Mouse (Mus musculus) left cerebral cortex, postnatal 25 days (tissue): Measurements from ENCODE around the gene Plxnb1. TPM values are rescaled to one million over a fixed set of nuclear protein-coding genes. Genes with fewer than 3 reads are reported as not detected.

Experiments
- DNase-seq, 2 experiments: peaks; one replicate each; pipeline ENCODE4 v3.0.0; 2022; ENCODE audit warnings: low spot score in 2 of 2, mixed read lengths in 1 of 2
- intact Hi-C: fragments of 180-260 bp; cut with DNase I; formaldehyde crosslinking; loops from one replicate; pipeline ENCODE4 v1.15.1; 2025
- total RNA-seq, 2 experiments: library from RNA; stranded (reverse); gene quantifications; 2 replicates each; pipeline ENCODE4 v1.2.3; 2021

Gene Plxnb1
- total RNA-seq, result 10 to 100 TPM; 66.3 to 69.9 TPM

DNA sequence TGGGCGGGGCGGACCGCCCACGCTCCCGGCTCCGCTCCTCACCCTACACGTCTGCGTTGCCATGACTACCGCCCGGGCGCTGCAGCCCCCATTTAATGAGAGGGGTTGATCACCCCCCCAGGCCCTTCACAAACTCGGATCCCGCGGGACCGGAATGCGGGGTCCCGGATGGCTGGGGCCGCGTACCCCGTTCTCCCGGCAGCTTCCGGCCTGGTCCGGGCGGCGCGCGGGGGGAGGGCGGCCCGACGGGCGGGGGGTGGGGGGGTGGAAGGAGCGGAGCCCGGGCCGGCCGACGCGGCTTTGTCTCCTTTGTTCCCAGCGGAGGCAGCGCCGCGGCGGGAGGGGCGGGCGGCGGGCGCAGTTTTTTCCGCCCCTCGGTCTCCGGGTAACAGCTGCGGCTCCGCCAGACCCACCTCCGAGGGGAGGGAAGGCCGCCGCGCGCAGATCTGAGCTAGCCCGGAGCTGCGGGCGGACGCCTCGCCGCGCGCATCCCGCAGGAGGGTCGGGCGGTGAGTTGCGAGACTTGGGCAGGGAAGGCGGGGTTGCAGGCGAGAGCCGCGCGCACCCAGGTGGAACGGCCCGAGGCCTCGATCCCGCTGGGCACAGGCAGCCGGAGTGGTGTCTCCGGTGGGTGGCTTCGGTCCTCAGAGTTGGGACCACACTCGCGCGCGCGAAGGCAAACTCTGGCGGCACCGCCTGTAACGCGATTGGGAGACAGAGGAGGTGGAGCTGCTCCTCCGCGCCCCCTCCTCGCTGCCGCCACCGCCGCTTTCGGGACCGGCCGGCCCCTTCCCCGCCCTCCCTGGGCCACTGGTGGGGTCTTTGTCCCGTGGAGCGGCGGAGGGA, at the start of gene Plxnb1:
Plxnb1 (plus strand) TSS at position 253 of the 846 bp plus-strand sequence.
- intact Hi-C loops, result no loop called here
- DNase-seq, result peak; percentile 62 to 68

DNA sequence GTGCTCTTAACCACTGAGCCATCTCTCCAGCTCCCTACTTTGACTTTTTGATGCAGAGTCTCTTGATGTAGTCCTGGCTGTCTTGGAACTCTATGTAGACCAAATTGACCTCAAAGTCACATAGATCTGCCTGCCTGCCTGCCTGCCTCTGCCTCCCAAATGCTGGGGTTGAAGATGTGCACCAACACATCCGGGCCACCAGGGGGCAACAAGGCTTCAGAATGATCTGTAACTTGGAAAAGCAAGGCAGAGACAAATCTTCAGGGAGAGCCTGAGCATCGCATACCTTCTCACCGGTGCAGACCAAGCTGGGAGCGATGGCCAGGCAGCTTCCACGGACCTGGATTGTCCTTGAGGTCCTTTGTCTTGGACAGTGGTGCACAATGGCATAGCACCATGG, 48.9 kb upstream of the Plxnb1 start:
- DNase-seq, result no peak
- intact Hi-C loops, result no loop called here

DNA sequence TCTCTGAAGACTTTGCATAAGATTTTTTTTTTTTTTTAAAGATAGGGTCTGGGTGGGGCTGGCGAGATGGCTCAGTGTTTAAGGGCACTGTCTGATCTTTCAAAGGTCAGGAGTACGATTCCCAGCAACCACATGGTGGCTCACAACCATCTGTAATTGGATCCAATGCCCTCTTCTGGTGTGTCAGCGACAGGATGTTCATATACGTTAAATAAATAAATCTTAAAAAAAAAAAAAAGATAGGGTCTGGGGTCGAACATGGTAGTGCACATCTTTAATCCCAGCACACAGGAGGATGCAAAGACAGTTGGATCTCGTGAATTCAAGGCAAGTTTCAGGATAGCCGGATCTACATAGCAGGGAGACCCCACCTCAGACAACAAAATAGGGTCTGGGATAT, 45.9 kb upstream of the Plxnb1 start:
- intact Hi-C loops, result no loop called here
- no peak for DNase-seq

DNA sequence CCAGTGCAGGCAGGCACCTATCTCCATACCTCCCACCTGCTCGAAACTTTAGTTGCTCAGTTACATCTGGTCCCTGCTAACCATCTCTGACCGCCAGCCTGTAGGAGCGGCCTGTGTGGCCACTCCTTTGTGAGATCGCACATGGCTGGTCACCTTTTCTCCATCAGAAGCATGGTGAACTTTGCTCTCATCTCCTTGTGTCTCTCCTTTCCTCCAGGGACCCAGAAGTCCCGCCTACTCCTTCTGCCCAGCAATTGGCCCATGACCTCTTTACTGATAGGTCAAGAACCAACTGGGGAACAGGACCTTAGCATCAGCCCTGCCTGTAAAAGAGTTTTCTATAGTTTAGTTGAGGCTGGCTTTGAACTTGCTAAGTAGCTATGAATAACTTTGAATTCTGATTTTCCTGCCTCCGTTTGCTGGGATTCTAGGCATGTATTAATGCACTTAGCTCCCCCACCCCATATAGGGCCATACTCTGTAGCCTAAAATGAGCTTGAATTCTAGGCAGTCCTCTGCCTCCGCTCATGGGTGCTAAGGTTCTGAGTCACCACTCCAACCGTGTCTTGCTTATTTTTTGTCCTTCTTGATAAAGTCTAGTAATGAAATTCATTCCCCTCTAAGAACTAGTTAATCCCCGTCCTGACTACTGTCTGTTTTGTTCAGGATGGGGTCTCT, 45.1 kb upstream of the Plxnb1 start:
- intact Hi-C loops, result no loop called here
- no peak for DNase-seq

DNA sequence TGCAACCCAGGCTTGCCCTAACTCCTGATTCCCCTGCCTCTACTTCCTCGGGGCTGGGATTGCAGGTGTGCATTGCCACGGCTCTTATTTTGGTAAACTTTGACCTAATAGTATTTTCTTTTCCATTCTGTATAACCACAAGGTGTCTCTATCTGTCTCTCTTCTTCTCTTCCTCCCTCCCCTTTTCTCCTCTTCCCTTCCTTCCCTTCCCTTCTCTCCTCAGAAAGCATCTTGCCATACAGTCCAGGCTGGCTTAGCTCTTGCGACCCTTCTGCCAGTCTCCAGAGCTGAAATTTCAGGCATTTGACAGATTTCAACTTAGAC, 44.6 kb upstream of the Plxnb1 start:
- DNase-seq, result no peak
- intact Hi-C loops, result no loop called here

DNA sequence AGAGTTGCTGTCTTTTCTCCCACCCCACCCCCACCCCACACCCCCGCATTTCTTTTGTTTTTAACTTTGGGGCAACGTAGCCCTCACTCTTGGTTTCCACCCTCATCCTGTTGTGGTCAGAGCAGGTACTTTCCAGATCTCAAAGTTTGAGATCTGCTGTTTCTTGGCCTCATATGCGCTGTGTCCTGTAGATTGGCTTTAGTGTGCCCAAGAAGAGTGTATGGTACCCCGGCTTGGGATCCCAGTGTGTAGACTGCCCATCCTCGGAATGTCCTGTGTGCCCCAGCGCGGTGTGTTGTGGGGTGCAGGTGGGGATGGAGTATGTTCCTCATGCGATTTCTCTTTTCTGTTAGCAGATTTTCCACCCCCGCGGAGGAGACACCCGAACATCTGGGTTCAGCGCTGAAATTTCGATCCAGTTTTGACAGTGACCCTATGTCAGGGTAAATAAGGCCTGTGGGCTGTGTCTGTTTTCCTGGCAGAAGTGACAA, 44.1 kb upstream of the Plxnb1 start:
- intact Hi-C loops, result no loop called here
- DNase-seq, result no peak

DNA sequence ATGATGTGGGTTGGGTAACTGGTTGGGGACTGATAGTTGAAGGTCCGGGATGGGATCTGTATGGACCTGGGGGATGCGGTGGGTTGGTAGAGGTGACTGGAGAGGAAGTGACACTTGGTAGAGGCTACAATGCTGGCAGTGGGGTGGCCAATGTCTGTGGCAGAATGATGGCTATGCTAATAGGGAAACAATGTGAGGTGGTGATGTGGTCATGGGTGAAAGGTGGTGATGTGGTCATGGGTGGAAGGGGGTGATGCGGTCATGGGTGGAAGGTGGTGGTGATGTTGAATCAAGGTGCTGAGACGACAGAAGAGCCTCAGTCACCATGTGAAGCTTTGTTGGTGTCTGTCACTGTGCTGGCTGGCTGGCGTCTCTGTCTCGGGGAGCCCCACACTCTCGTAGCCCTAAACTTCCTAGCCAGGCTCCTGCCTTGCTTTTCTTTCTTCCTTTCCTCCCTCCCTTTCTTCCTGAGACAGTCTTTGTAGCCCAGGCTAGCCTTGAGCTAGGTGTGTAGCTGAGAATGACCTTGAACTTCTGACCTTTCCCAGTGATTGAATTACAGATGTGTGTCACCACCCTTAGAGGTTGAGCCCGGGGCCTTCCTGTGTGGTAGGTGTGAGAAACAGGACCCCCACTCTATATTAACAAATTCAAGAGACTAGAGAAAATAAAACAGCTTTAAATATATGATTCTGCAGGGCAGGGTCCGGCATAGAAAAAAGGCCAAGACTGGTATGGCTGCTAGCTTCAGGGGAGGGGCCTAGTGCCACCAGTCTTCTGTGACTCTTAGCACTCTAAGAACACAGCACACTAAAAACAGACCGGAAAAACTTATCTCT, 43.3 kb upstream of the Plxnb1 start:
- no peak for DNase-seq
- intact Hi-C loops, result no loop called here

DNA sequence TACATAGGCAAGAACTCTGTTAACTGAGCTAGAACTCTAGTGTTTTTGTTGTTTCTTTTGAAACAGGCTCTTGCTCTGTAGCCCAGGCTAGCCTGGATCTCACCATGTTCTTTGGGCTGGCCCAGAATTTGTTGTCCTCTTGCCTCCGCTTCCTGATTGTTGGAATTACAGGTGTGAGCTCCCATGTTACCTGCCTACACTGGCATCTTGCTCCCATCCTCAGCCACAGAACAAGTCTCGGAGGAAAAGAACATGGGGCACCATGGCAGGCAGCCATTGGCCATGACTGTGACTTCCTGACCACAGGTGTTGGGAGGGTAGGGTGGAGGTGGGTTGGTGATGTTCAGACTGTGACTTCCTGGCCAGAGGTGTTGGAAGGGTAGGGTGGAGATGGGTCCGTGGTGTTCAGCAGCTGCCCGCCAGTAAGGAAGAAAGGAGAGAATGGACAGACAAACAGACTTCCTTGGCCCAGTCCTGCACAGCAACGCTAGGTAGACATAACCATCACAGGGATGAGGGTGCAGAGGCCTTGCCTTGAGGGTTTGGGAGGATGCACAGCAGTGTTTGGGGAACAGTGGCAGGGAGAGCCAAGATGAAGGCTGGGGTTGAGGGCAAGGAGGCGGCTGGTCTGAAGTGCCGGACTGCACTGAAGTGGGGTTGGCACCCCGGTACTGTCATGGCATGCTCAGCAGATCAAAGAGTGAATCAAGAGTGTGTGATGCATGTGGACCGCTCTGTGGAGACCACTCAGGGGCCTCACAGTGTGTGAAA, 42.5 kb upstream of the Plxnb1 start:
- no peak for DNase-seq
- intact Hi-C loops, result no loop called here

DNA sequence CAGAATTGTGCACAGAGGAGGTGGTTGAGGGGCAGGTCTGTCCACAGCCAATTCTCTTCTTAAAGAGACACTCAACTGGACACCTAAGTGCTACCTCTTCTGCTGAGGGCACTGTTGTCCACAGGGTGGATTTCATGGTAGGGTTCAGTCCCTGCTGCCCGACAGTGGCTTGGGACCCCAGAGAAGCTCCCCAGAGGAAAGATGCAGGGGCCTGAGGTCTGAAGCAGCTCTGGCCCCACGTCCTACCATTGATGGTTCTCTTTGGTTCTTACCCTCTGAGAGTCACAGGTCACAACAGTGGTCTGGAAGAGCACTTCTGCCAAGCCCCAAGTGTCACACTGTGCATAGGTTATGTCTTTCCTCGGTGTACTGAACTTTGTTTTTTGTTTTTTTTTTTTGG, 41.8 kb upstream of the Plxnb1 start:
- no peak for DNase-seq
- intact Hi-C loops, result no loop called here

DNA sequence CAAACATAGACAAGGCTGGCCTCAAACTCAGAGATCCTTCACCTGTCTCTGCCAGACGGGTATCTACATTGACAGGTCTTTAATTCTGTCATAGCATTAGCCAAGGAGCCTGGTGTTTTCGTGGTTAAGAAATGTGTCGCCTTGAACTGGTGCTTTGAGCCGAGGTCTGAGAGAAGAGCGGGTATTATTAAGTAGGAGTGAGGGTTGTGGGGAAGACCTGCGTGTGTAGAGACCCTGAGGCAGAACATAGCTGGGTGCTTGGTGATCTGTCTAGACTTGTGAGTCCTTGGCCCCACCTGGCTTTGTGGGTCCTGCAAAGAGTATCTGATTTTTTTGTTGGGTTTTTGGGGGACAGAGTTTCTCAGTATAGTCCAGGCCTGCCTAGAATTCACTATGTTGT, 41.3 kb upstream of the Plxnb1 start:
- intact Hi-C loops, result no loop called here
- DNase-seq, result no peak

DNA sequence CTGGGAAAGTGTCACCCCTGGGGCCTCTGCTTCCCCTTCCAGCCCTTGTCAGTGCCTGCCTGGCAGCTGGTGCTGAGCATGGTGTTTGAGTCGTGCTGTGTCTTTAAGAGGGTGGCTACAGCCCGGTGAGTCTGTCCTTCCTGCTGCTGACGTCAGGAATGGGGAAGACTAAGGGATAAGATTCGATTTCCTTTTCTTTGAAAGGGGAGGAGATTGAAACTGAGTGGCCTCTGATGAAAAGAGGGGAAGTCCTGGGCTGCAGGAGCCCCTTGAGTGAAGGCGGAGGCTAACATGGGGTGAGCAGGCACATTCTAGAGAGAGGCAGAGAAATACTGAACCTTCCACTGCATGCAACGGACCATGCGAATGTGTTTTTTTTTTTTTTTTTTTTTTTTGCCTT, 40.5 kb upstream of the Plxnb1 start:
- DNase-seq, result peak; percentile 79 to 93
- intact Hi-C loops, result no loop called here

DNA sequence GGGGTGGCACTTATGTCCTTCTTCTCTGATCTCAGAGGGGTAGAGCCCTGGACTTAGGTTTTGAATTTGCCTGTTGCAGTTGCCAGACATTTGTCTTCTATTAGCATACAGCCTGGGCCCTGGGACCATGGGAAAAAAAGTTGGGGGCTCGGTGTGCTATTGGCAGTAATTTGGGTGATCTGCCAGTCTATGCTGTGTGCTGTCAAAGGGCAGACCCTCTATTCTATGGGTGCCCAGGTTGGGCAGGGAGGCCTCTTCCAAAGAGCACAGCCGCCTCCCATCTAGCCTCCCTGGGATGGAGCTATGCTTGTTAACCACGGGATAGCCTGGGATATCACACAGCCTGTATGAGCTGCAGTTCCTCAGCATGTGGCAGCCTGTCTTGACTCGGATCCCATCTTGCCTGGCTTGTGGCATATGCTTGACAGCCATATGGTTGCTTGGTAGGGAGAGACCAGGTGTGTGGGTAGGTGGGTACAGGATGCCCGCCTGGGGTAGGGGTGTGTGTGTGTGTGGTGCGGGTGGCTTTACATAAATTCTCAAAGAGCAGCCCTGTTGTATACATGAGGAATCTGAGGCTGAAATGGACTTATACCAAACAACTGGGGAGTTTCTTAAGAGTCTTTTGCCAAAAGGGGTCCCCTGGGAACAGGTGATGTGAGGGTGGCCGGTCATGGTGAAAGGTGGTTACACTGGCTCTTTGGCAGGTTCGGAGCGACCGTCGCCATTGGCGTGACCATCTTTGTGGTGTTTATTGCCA, 39.7 kb upstream of the Plxnb1 start:
- DNase-seq, result peak in 1 of 2 experiments; percentile 43

DNA sequence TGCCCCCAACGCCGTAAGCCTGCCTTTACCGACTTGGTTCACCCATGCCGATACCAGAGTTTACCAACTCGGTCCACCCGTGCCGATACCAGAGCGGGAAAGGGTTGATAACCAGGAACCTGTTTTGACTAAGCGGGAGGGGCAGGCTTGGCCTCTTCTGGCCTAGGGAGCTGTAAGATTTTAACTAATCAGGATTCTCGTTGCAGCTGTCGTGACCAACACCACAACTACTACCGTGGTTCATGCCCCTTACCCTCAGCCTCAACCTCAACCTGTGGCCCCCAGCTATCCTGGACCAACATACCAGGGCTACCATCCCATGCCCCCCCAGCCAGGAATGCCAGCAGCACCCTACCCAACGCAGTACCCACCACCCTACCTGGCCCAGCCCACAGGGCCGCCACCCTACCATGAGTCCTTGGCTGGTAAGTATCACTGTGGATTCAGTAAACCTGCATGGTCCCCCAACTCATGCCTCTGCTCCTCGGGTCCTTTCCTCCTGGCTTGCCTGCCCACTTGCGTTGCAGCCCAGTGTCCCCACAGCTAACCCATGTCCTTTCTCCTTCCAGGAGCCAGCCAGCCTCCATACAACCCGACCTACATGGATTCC, 39.0 kb upstream of the Plxnb1 start:
- DNase-seq, result no peak
- intact Hi-C loops, result no loop called here

More for the DNA sequence above, 39.7 kb upstream of the Plxnb1 start:
- intact Hi-C loops, result no loop called here

DNA sequence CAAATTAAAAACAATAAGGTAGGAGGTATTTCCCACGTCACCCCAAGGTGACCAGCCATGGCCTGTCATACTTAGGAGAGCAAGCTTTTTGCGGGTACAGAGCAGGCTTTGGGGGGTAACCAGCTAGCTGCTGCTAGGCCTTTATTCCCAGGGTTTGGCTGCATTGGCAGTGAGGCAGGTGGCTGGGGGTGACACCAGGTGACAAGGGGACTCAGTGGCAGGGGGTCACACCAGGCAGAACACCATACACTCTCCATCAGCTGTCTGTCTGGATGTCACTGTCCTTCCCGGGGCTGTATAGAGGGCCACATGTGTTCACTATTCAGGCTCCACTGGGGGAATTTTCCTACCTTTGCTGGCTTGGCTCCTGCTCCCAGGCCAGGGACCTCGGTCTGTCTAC, 38.3 kb upstream of the Plxnb1 start:
- no peak for DNase-seq
- intact Hi-C loops, result no loop called here

DNA sequence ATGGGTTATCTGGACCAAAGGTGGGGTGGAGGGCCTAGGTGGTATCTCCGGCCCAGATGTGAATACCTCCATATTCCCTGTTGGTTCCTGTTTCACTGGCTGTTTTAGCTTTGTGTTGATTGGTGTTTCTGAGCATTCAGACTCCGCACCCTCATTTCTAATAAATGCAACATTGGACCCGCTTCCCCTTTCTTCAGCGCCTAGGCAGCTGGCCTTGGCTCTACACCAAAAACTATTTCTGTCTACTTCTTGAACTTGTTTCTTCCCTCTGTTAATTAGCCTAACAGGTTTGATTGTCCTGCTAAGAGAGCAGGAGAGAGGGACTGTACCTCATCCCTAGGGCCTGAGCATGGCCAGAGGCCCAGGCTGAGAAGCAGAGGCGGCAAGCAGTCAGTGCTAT, 37.6 kb upstream of the Plxnb1 start:
- intact Hi-C loops, result no loop called here
- DNase-seq, result no peak

DNA sequence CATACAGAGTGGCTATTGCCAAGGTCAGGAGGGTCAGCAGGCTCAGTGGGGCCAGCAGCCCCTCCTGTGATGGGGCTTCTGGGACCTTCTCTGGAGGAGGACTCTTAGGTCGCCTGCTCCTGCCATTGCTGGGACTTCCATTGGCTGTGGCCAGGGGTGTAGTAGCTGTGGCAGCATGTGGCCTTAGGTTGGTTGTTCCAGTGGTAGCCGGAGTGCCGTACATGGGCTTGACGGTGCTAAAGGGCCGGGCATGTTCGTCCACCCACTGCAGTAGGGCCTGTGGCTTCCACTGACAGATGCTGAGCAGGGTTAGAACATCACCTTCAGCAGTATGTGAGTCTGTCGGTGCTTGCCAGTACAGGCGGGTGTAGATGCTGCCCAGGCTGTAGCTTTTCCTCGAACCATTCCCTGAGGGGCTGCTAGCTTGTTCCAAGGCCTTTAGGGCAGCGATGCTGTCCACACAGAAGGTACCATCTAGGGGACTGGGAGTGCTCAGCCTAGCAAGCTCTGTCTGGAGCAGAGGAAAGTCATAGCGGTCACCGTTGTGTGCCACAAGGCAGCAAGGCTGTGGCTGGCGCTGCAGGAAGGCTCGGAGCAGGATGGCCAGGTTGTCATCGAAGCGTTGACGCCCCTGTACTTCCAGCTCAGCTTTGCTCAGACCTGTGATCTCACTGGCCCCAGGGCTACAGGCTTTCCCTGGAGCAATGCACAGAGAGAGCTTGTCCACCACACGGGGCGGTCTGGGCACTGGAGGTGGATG, 37.0 kb upstream of the Plxnb1 start:
- intact Hi-C loops, result no loop called here
- no peak for DNase-seq

DNA sequence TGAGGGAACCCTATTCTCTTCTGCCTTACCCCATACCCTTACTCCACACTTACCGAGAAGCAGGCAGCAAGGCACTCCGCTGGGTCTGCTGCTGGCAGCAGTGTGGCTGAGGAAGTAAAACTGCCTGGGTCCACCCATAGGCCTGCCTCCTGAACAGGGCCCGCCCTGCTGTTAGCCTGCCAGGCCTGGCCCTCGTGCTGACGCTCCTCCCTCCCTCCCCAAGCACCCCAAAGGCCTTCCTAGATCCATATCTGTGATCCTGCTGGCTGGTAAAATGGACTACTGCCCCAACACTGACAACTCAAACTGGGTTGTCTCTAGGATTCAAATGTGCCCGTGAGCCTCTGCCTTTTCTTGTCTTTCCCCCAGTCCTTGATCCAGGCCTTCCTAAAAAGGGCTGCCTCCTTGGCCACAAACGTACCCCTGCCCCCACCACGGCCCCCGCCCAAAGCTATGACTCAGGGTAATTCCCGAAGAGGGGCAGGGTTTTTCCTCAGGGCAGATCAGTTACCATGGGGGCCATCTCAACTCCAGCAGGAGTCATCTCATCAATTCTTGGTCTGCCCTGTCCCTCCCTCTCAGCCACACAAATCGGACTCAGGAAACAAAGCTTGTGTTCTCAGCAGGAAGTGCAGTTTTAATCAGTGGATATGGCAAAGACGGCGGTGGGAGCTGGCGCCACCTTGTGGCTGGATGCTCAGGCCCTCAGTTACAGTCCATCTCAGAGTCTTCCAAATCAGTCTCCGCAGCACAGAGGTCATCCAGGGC, 35.9 kb upstream of the Plxnb1 start, which contains the start of gene Trex1:
Trex1 (minus strand) TSS at position 599 of the 768 bp plus-strand sequence.
- peak; percentile 91 to 93 for DNase-seq
- intact Hi-C loops, result loop anchor here (1.0 kb wide), 1 partner anchor 59 kb away; no protein-coding TSS in a partner anchor
